Mouse (Mus musculus) adrenal gland, adult 18-20 months (tissue): ENCODE results near the gene 1700034J05Rik. TPM values are rescaled to one million over a fixed set of nuclear protein-coding genes. Genes with fewer than 3 reads are reported as not detected.

Source experiments
- total RNA-seq, 2 experiments: library from RNA; stranded (reverse); gene quantifications; 1 replicate in 1 of 2; 2 replicates in 1 of 2; pipeline ENCODE4 v1.2.3; 2021

1700034J05Rik gene
- total RNA-seq, 2 experiments from 2014 or later, result not detected

Other genes with a start within 250 kb of the 1700034J05Rik start
- 10 to 100 TPM; 20.3 to 21.0 TPM for gene Stk38l, start 229.4 kb downstream of the 1700034J05Rik start, total RNA-seq
- gene Arntl2, start 158.4 kb downstream of the 1700034J05Rik start, total RNA-seq, result 1 to 10 TPM in 1 of 2 experiments, under 1 TPM in 1; 0.67 to 1.2 TPM
- not detected for gene Smco2, start 104.3 kb downstream of the 1700034J05Rik start, total RNA-seq
- gene Ppfibp1, start 65.9 kb downstream of the 1700034J05Rik start, total RNA-seq, result 10 to 100 TPM; 72.0 to 88.3 TPM
- gene Rep15, start 78.2 kb upstream of the 1700034J05Rik start, total RNA-seq, result under 1 TPM; 0.66 to 0.99 TPM
- 100 to 1,000 TPM in 1 of 2 experiments, 10 to 100 TPM in 1; 80.3 to 102 TPM for gene Mrps35, start 88.3 kb upstream of the 1700034J05Rik start, total RNA-seq
- under 1 TPM in 1 of 2 experiments, not detected in 1; 0.27 TPM for gene Mansc4, start 132.6 kb upstream of the 1700034J05Rik start, total RNA-seq
- 10 to 100 TPM; 16.5 to 25.6 TPM for gene Klhl42, start 137.0 kb upstream of the 1700034J05Rik start, total RNA-seq